Mouse (Mus musculus) megakaryocyte, embryonic 14.5 days (primary cell): Measurements from ENCODE around the gene Dab2.

Experiments
- FLI1 ChIP-seq: IDR thresholded peaks from 2 replicates; pipeline ENCODE4 v1.6.1; 2012; ENCODE audit warnings: low read length, inconsistent platforms, mixed read lengths
- GATA1 ChIP-seq: IDR thresholded peaks from 3 replicates; pipeline ENCODE4 v1.6.1; 2012; ENCODE audit warnings: mixed read lengths, low read length, inconsistent platforms, borderline replicate concordance

- TF ChIP-seq FLI1, result no peak
- no peak for TF ChIP-seq GATA1
These were observed 139.1 kb downstream of the Dab2 start for GRCm38 (mm10) chr15:6438685-6439084.
